Mouse (Mus musculus) cerebellum, adult (tissue): ENCODE measurements around the gene Ldb3.

Source experiments
- ATAC-seq: cut with Nextera tagmentation; 2 replicates; pipeline ENCODE4 v1.9.2; 2017; ENCODE audit warnings: mild to moderate bottlenecking, moderate library complexity, mixed read lengths; ENCODE audit not compliant: insufficient number of reproducible peaks, low FRiP score, low TSS enrichment

Gene Ldb3

GRCm38 (mm10) chr14:34515860-34516259 lies 72.6 kb downstream of the Ldb3 start:
- ATAC-seq = no peak

DNA sequence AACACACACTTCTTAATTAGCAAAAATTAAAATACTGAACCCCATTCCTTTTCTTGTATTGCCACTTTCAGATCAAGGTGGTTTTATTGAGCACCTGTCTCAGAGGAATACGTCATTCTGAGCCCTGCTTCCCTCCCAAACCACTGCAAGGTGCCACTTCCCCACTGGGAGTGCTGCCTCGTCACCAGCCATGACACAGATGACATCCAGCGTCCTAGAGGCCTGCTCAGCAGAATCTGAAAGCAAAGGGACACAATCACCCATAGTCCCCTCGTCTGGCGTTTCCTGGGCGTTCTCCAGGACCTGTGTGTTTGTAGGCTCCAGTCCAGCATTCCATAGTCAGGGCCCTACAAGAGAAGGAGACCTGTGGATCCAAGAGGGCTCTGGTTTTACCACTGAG lies 74.4 kb downstream of the Ldb3 start:
- no peak for ATAC-seq

- ATAC-seq = no peak
Observed at GRCm38 (mm10) chr14:34512602-34513001, 75.9 kb downstream of the Ldb3 start.

DNA sequence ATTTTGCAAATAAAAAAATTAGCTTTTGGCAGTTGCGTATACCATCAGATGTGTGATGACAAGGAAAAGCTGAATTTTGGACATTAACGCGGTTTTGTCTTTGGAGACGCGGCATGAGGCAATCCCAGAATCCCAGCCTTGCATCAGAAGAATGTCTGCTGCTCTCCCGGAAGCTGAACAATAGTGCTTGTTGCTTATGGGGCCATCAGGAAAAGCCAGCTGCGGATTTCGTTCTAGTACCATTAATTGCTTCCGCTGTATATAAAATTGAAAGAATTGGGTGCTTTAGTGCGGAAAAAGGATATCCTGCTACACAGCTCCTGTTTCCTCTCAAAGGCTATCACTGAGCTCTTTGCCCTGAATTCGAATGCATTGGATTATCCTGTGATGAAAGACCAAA lies 76.6 kb downstream of the Ldb3 start:
- ATAC-seq = no peak

DNA sequence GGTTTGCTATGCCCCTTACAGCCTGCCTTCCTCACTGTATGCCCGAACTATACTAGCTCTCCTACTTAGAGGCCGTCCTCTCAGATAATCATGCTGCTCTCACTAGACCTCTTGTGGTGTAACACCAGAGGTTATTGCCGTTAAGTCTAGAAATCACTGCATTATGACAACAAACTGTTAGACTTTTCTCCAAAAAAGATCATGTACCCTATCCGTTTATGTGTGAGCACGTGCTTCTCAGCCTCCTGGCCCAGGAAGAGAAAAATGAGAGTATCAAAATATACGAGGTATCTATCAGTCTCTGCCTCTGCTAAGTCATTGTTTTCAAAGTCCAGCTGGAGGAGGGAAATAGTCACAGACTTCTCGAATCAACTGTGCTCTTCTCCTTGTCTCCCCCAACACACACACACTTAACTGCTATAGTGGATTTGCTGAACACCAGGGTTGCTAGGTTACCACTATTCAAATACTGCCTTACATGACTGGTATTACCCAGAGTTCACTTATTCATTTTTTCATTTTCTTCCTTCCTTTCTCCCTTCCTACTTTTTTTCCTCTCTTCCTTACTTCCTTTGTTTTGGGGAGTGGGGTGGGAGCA lies 79.5 kb downstream of the Ldb3 start:
- no peak for ATAC-seq

- no peak for ATAC-seq
Observed at GRCm38 (mm10) chr14:34508187-34508840, 80.2 kb downstream of the Ldb3 start.

- no peak for ATAC-seq
Observed at GRCm38 (mm10) chr14:34505309-34505708, 83.2 kb downstream of the Ldb3 start.

DNA sequence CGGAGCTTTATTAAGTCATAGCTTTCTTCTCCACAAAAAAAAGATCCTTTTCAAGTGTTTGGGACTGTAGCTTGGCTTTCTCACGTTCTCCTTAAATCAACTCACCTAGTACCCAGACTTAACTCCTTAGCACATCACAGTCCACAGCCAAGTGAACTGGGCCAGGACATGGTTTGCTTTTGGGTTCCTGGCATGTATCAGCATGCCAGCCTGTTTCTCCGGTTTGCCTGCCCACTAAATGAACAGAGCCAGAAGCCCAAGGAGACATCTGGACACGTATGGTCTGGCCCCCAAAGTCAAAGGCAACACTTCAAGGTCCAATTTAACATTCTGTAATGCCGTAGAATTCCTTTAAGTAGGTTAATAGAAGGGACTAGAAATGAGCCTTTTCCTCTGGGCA lies 84.1 kb downstream of the Ldb3 start:
- no peak for ATAC-seq

DNA sequence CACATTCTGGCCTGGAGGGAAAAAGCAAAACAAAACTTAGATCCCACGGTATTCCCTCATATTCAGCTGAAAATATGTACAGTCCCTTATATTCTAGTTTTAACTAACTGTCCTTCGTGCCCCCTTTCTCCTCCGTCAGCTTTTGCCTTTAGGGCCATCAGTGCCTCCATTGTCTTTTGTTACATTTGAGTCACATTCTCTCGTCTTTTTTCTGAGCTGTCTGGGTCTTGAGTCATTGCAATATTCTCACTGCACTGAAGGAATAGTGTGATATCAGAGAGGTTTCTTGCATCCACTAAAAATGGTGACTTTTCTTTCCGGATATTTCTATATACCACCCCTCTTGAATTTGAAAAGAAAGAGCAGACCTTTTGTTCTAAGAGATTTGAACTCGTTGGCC lies 84.7 kb downstream of the Ldb3 start:
- ATAC-seq = no peak

DNA sequence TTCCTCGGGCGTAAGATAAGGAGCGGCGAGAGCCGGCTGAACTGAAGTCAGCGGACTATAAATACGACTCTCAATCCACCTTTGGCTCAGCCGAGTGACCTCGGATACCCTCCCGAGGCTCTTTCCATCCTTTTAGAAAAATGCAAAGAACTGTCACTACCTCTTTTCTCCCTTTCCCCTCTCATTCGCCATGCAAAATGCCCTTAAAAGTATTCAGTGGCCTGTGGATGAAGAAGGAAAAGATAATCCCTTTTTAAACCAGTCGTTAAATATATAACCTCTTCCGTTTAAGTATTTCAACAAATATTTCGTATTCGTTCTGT lies 85.2 kb downstream of the Ldb3 start, which contains the start of gene Bmpr1a:
Bmpr1a (minus strand) TSS at position 17 of the 323 bp plus-strand sequence.
- no peak; the same call in 1 of the 2 replicates for ATAC-seq

DNA sequence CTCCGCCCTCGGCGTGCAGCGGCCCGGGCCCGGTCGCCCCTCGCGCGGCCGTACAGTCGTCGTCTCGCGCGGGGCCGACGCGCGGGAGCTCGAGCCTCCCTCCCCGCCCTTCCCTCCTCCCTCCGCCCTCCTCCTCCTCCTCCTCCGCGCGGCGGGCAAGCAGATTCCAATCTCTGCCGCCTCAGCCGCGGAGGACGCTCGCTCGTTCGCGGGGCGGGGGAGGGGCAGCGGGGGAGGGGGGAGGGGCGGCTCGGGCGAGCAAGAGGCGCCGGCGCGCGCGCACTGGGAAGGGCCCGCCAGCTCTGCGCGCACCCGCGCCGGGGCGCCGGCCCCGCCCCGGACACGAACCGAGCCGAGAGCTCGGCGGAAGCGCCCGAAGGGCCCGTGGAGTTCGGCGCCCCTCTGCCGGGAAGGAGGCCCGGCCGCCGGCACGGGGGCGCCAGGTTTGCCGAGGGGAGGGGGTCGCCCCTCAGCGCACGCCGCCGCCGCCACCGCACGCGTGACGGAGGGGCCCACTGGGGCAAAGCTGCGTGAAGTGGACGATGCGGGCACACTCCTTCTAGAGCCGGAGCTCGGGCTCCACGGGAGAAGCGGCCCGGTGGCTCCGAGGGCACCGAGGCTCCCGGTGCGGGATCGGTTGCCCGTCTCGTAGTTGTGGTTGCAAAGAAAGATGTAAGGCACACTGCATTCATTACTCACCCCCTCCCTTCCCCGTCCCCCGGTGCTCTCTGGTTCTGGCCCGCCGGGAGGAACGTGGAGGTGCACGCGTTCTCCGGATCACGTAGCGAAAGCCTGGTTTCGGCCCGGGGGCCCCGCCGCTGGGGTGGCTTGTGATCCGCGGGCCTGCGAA lies 85.8 kb downstream of the Ldb3 start:
- ATAC-seq = peak; percentile 86

DNA sequence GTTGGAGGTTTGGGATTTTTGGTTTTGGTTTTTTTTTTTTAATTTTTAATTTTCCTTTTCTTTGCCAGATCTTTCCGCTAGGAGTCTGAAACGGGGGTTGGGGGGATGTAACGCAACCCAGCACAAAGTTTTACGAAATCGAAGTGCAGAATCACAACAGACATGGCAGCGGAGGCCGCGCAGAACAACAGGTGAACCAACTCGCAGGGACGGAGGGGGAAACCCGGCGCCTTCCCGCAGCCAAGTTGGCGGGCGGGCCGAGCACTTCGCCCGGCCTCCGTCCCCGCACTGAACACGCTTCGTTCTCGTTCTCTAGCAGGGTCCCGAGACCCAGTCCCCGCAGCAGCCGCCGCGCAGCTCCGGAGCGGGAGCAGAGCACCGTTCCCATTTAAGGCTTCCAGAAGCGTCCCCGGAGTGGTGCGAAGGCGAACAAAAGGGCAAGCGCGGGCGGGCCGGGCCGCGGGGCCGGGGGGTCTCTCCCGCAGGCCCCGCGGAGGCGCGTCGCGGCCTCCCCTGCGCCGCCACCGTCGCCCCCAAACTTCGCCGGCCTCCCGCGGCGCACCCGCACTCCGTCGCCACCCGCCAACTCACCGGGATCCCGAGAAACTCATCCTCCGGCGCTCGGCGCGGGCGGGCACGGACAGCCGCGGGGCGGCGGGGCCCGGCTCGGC lies 86.5 kb downstream of the Ldb3 start:
- ATAC-seq = peak; percentile 7; the same call in 1 of the 2 replicates

DNA sequence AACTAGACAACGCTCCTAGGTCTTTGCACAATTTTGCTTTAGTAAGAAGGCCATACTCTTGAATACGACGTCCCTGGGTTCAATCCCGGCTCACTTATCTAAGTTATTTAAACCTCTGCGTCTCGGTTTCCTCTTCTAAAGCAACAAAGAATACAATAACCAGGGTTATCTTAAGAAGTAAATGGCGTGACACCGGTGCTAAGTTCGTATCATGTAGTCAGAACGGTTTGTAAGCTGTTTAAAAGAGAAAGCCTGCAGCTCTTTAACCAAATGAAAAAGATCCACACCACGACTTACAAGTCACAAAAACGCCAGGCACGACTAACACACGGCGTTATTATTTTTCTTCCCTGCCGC lies 87.1 kb downstream of the Ldb3 start:
- no peak for ATAC-seq

DNA sequence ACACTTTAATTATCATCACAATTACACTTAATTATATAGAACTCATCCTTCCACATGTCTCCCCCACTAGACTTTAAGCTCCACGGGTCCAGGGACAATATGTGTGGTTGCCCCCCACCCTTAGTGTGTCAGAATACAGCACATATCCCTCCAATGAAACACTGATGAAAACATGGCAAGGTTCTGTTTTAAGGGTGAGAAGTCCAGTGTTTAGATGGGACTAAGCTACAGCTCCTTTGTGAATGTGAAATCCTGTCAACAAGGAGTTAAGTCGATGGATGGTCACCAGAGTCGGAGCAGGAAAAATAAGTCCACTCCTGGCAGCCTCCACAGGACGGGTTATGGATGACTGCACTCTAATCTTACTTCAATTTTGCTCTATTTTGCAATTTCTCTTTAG lies 88.2 kb downstream of the Ldb3 start:
- no peak for ATAC-seq

GRCm38 (mm10) chr14:34499664-34500063 lies 88.8 kb downstream of the Ldb3 start:
- no peak for ATAC-seq

GRCm38 (mm10) chr14:34497346-34497745 lies 91.1 kb downstream of the Ldb3 start:
- ATAC-seq = no peak

DNA sequence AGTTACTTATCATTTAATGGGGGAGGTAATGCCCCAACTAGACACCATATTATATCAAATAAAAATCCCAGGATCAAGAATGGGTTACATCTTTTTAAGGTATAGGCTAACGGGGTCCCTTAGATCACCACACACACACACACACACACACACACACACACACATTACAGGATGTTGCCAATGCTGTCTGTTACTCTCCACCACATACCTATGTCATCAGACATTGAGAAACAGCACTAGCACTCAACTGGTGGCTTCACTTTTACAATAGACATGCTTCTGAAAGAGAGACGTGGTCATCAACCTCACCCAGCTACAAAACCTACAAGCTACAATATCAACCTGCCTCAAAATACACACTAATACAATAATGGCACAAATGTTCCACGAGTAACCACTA lies 94.8 kb downstream of the Ldb3 start:
- no peak for ATAC-seq

DNA sequence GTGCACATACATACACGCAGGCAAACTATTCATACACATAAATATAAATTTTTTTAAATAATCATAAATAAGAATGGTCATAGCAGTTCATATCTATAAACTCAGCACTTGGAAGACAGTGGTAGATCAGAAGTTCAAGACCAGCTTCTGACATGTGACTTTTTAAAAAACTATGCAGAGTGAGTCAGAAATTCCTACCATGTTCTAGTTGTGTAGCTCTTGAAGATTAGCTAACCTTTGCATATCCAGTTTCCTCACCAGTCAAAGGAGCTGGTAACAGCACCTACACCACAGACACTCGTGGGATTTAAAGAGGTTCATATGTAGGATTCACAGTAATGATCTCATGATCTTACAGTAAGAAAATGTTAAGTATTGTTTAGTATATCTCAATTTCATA lies 95.8 kb downstream of the Ldb3 start:
- ATAC-seq = no peak

GRCm38 (mm10) chr14:34490965-34491364 lies 97.5 kb downstream of the Ldb3 start:
- ATAC-seq = no peak

- ATAC-seq = no peak
Observed at GRCm38 (mm10) chr14:34489928-34490327, 98.6 kb downstream of the Ldb3 start.

GRCm38 (mm10) chr14:34486169-34486568 lies 102.3 kb downstream of the Ldb3 start:
- no peak for ATAC-seq
